Mouse (Mus musculus) gastrocnemius, postnatal 25 days (tissue): ENCODE measurements around the gene Prrc2a. TPM values are rescaled to one million over a fixed set of nuclear protein-coding genes. Genes with fewer than 3 reads are reported as not detected.

Experiments used
- DNase-seq: peaks from one replicate; pipeline ENCODE4 v3.0.0; 2022
- total RNA-seq, 2 experiments: library from RNA; stranded (reverse); gene quantifications; 1 replicate in 1 of 2; 2 replicates in 1 of 2; pipeline ENCODE4 v1.2.3; 2021

The Prrc2a gene
- total RNA-seq, 2 experiments from 2014 or later, result 93.3 to 102 TPM

GRCm38 (mm10) chr17:35162730-35163129, 2.0 kb downstream of the Prrc2a start:
- DNase-seq, result no peak

GRCm38 (mm10) chr17:35162121-35162520, 2.6 kb downstream of the Prrc2a start:
- DNase-seq, result no peak

GRCm38 (mm10) chr17:35161421-35161820, 3.3 kb downstream of the Prrc2a start:
- DNase-seq, result no peak

- no peak for DNase-seq
Measured at GRCm38 (mm10) chr17:35159638-35160037, 5.1 kb downstream of the Prrc2a start.

- DNase-seq, result no peak
Measured at GRCm38 (mm10) chr17:35158850-35159593, 5.7 kb downstream of the Prrc2a start.

GRCm38 (mm10) chr17:35157661-35158175, 7.0 kb downstream of the Prrc2a start:
- no peak for DNase-seq

GRCm38 (mm10) chr17:35157254-35157653, 7.4 kb downstream of the Prrc2a start:
- no peak for DNase-seq

GRCm38 (mm10) chr17:35156461-35157200, 8.1 kb downstream of the Prrc2a start:
- no peak for DNase-seq

GRCm38 (mm10) chr17:35155451-35155850, 9.2 kb downstream of the Prrc2a start:
- no peak for DNase-seq

GRCm38 (mm10) chr17:35154616-35155015, 10.1 kb downstream of the Prrc2a start:
- DNase-seq, result no peak

- no peak for DNase-seq
Measured at GRCm38 (mm10) chr17:35153931-35154330, 10.8 kb downstream of the Prrc2a start.

GRCm38 (mm10) chr17:35153077-35153476, 11.6 kb downstream of the Prrc2a start:
- no peak for DNase-seq

- no peak for DNase-seq
Measured at GRCm38 (mm10) chr17:35152121-35152520, 12.6 kb downstream of the Prrc2a start.

- no peak for DNase-seq
Measured at GRCm38 (mm10) chr17:35147922-35148639, 16.6 kb downstream of the Prrc2a start.

- no peak for DNase-seq
Measured at GRCm38 (mm10) chr17:35147348-35147747, 17.3 kb downstream of the Prrc2a start.

- DNase-seq, result no peak
Measured at GRCm38 (mm10) chr17:35146139-35146538, 18.6 kb downstream of the Prrc2a start.

GRCm38 (mm10) chr17:35141971-35142370, 22.7 kb downstream of the Prrc2a start:
- DNase-seq, result no peak

GRCm38 (mm10) chr17:35140490-35140996, 24.2 kb downstream of the Prrc2a start:
- no peak for DNase-seq

- DNase-seq, result no peak
Measured at GRCm38 (mm10) chr17:35139269-35139668, 25.4 kb downstream of the Prrc2a start.

- no peak for DNase-seq
Measured at GRCm38 (mm10) chr17:35135591-35136320, 28.9 kb downstream of the Prrc2a start.

GRCm38 (mm10) chr17:35134801-35135590, 29.7 kb downstream of the Prrc2a start, which contains the start of gene Bag6:
Gene Bag6 (plus strand): TSS chr17:35135178.
- DNase-seq, result peak; percentile 92
